Mouse (Mus musculus) thymus, adult 2 months (tissue): ENCODE measurements around the gene Hspb6.

Experiments used
- CTCF ChIP-seq: fragments of 200-500 bp; IDR thresholded peaks from 2 replicates; pipeline ENCODE4 v1.5.1; 2012; ENCODE audit warnings: mild to moderate bottlenecking, control low read depth, low read length, moderate library complexity, borderline replicate concordance; ENCODE audit not compliant: control insufficient read depth, poor library complexity, insufficient read depth; ENCODE audit errors: extremely low read depth
- POLR2A ChIP-seq: fragments of 200-500 bp; IDR thresholded peaks from 2 replicates; pipeline ENCODE4 v1.6.1; 2012; ENCODE audit warnings: mild to moderate bottlenecking, low read length, control low read depth, moderate library complexity; ENCODE audit not compliant: control insufficient read depth, poor library complexity, insufficient read depth; ENCODE audit errors: extremely low read depth

GRCm38 (mm10) chr7:30567555-30567954, 15.6 kb downstream of the Hspb6 start:
- no peak for TF ChIP-seq CTCF
- no peak for TF ChIP-seq POLR2A
